Mouse (Mus musculus): ENCODE results near the gene Syce1l. TPM values are rescaled to one million over a fixed set of nuclear protein-coding genes. Genes with fewer than 3 reads are reported as not detected.

Syce1l gene
- polyA plus RNA-seq, 1 experiment from 2014 or later = not detected

DNA sequence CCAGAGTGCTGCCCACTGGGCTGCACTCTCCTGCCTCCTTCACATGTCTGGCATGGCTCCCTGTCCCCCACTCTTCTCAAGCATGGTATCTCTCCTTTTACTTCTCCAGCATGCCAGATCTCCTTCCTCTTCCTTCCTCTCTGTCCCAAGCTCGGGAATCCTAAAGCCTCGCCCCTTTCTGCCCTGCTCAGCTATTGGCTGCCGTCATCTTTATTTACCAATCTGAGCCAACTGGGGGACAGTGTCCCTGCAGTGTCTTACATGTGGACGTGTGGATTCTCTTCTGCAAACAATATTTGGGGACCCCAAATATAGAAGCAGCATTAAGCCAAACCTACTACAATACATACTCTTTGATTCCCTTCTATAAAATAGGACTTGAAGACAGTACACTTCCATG, 10.1 kb downstream of the Syce1l start:
- no peak overlapping the region for H3K9ac ChIP-seq
- no peak overlapping the region for H3K27ac ChIP-seq
- no peaks in the 10 kb centered on the region for H3K4me1 ChIP-seq
- no peaks in the 10 kb centered on the region for H3K36me3 ChIP-seq
- no peaks in the 10 kb centered on the region for H3K9me3 ChIP-seq
- H3K4me3 ChIP-seq = no peak overlapping the region
- 48% methylated on average over 4 of the region's 4 CpGs for WGBS
- no peak overlapping the region for H3K4me2 ChIP-seq
- no peaks in the 10 kb centered on the region for H3K27me3 ChIP-seq
- no peak for ATAC-seq (ENCODE audit: insufficient number of reproducible peaks, insufficient read depth, low FRiP score, low TSS enrichment, low read depth)

DNA sequence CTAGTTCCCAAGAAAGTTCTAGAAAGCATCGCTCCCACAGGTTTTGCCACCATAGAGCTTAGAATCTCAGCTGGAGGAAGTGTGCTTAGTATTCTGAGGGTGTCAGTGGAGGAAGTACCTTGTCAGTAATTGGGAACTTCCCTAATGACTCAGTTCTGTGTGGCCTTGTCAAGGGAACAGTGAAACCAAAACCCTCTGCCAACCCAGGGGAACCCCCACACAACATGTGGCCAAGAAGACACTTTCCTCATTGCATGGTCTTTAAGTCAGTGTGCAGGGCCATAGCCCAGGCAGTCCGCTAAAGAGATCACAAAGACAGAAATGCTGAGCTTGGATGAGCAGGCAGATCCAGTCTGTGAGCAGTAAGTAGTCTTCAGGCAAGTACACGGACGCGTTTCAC, 13.1 kb downstream of the Syce1l start:
- WGBS = 95% methylated on average over 5 of the region's 5 CpGs
- Histone ChIP-seq H3K9me3 (no peaks in the 10 kb centered on the region), H3K27ac (no peak overlapping the region), H3K27me3 (no peaks in the 10 kb centered on the region), H3K36me3 (no peaks in the 10 kb centered on the region), H3K4me1 (no peaks in the 10 kb centered on the region), H3K4me3 (no peak overlapping the region), H3K4me2 (no peak overlapping the region), H3K9ac (no peak overlapping the region)
- ATAC-seq (ENCODE audit: insufficient number of reproducible peaks, insufficient read depth, low FRiP score, low TSS enrichment, low read depth) = no peak

- no peak overlapping the region for H3K4me3 ChIP-seq
- no peaks in the 10 kb centered on the region for H3K27me3 ChIP-seq
- no peak overlapping the region for H3K4me2 ChIP-seq
- H3K9ac ChIP-seq = no peak overlapping the region
- H3K9me3 ChIP-seq = no peaks in the 10 kb centered on the region
- H3K36me3 ChIP-seq = no peaks in the 10 kb centered on the region
- WGBS = 81% methylated on average over 11 of the region's 11 CpGs
- no peak overlapping the region for H3K27ac ChIP-seq
- ATAC-seq (ENCODE audit: insufficient number of reproducible peaks, insufficient read depth, low FRiP score, low TSS enrichment, low read depth) = no peak
- H3K4me1 ChIP-seq = no peaks in the 10 kb centered on the region
Measured at GRCm38 (mm10) chr8:113656681-113657298, 13.8 kb downstream of the Syce1l start.

GRCm38 (mm10) chr8:113660128-113660527, 17.1 kb downstream of the Syce1l start:
- H3K9me3 ChIP-seq = no peaks in the 10 kb centered on the region
- no peak overlapping the region for H3K4me3 ChIP-seq
- H3K27ac ChIP-seq = no peak overlapping the region
- no peaks in the 10 kb centered on the region for H3K27me3 ChIP-seq
- H3K4me1 ChIP-seq = 0 out of 2 replicates have a peak, but pooled peaks cover 4% of the 10 kb centered on the region
- no peaks in the 10 kb centered on the region for H3K36me3 ChIP-seq
- H3K4me2 ChIP-seq = no peak overlapping the region
- no peak for ATAC-seq (ENCODE audit: insufficient number of reproducible peaks, insufficient read depth, low FRiP score, low TSS enrichment, low read depth)
- 80% methylated on average over 1 of the region's 1 CpGs for whole genome bisulfite sequencing
- no peak overlapping the region for H3K9ac ChIP-seq

GRCm38 (mm10) chr8:113664544-113664943, 21.5 kb downstream of the Syce1l start:
- 4% methylated on average over 2 of the region's 2 CpGs for WGBS
- ATAC-seq (ENCODE audit: insufficient number of reproducible peaks, insufficient read depth, low FRiP score, low TSS enrichment, low read depth) = no peak
- no peak overlapping the region for H3K4me3 ChIP-seq

DNA sequence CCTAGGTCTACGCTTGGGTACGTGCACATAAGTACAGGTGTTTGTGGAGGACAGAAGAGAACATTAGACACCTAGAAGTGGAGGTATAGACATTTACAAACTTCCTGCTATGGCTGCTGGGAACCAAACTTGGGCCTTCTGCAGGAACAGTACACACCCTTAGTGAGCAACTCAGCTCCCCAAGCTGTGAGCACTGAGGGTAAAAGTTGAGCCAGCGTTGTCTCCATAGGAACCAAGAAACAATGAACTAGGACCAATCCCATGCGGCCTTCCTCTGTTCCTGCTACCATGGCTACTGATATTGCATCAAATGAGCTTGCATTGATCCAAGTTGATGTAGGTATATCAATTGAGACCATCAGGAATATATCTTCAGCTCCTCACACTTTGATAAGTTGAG, 22.0 kb downstream of the Syce1l start:
- peaks cover 5% of the 10 kb centered on the region; the same call in 1 of the 2 replicates for H3K27me3 ChIP-seq
- H3K36me3 ChIP-seq = no peaks in the 10 kb centered on the region
- ATAC-seq (ENCODE audit: insufficient number of reproducible peaks, insufficient read depth, low FRiP score, low TSS enrichment, low read depth) = no peak
- H3K9me3 ChIP-seq = no peaks in the 10 kb centered on the region
- 69% methylated on average over 4 of the region's 4 CpGs for WGBS
- no peak overlapping the region for H3K9ac ChIP-seq
- H3K4me1 ChIP-seq = peaks cover 18% of the 10 kb centered on the region
- no peak overlapping the region for H3K4me2 ChIP-seq
- no peak overlapping the region for H3K27ac ChIP-seq
- no peak overlapping the region for H3K4me3 ChIP-seq

More at GRCm38 (mm10) chr8:113664544-113664943, 21.5 kb downstream of the Syce1l start:
- peaks cover 5% of the 10 kb centered on the region; the same call in 1 of the 2 replicates for H3K27me3 ChIP-seq
- no peak overlapping the region for H3K9ac ChIP-seq
- H3K4me2 ChIP-seq = no peak overlapping the region
- no peaks in the 10 kb centered on the region for H3K36me3 ChIP-seq
- no peaks in the 10 kb centered on the region for H3K9me3 ChIP-seq
- peaks cover 16% of the 10 kb centered on the region for H3K4me1 ChIP-seq
- H3K27ac ChIP-seq = no peak overlapping the region

- Histone ChIP-seq H3K4me2 (no peak overlapping the region), H3K4me1 (peaks cover 18% of the 10 kb centered on the region), H3K9ac (no peak overlapping the region), H3K27me3 (peaks cover 5% of the 10 kb centered on the region; the same call in 1 of the 2 replicates), H3K4me3 (no peak overlapping the region), H3K9me3 (no peaks in the 10 kb centered on the region), H3K27ac (no peak overlapping the region), H3K36me3 (no peaks in the 10 kb centered on the region)
- WGBS = 55% methylated on average over 8 of the region's 8 CpGs
- no peak for ATAC-seq (ENCODE audit: insufficient number of reproducible peaks, insufficient read depth, low FRiP score, low TSS enrichment, low read depth)
Measured at GRCm38 (mm10) chr8:113665951-113666350, 22.9 kb downstream of the Syce1l start.

DNA sequence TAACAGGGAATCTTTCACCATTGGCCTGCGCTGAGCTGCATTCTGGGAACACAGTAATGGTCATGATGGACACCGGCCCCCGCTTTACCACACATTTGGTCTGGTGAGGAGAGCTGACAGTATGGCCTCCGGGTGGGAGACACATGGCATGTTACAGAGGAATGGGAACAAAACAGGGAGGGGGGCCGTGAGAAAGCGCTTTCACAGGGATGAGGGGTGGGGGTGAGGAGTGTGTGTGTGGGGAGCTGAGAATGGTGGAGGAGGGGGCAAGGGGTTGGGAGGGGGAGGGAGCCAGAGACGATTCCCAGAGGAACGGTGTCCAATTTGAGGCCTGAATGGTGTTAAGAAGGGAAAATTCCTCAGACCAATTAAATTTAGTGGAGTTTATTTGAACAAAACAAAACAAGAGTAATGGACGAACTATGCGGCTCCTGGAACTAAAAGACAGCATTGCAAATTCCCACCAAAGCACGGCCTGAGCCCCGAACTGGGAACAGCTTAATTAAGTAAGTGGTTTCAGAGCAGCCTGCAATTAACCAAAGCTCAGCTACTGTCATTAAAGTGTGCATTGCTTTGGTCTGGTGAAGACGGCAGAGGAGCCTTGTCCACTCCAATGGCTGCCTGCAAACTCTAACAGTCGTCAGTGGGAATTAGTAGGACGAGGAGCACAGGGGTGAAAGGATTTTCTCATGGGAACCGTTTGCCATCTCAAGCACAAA, 23.9 kb downstream of the Syce1l start:
- WGBS = 52% methylated on average over 16 of the region's 16 CpGs
- H3K27ac ChIP-seq = no peak overlapping the region

GRCm38 (mm10) chr8:113669924-113670323, 26.9 kb downstream of the Syce1l start:
- no peak for ATAC-seq (ENCODE audit: insufficient number of reproducible peaks, insufficient read depth, low FRiP score, low TSS enrichment, low read depth)
- H3K36me3 ChIP-seq = no peaks in the 10 kb centered on the region
- H3K4me2 ChIP-seq = no peak overlapping the region
- no peaks in the 10 kb centered on the region for H3K9me3 ChIP-seq
- H3K4me3 ChIP-seq = no peak overlapping the region
- H3K27me3 ChIP-seq = peaks cover 5% of the 10 kb centered on the region; the same call in 1 of the 2 replicates
- H3K27ac ChIP-seq = no peak overlapping the region
- H3K9ac ChIP-seq = no peak overlapping the region
- WGBS = 83% methylated on average over 10 of the region's 10 CpGs
- peaks cover 28% of the 10 kb centered on the region for H3K4me1 ChIP-seq

More for the DNA sequence above, 23.9 kb downstream of the Syce1l start:
- Histone ChIP-seq H3K4me1 (peaks cover 18% of the 10 kb centered on the region), H3K36me3 (no peaks in the 10 kb centered on the region), H3K4me2 (no peak overlapping the region), H3K9me3 (no peaks in the 10 kb centered on the region), H3K9ac (no peak overlapping the region), H3K27me3 (peaks cover 5% of the 10 kb centered on the region; the same call in 1 of the 2 replicates), H3K4me3 (no peak overlapping the region)
- ATAC-seq (ENCODE audit: insufficient number of reproducible peaks, insufficient read depth, low FRiP score, low TSS enrichment, low read depth) = no peak

DNA sequence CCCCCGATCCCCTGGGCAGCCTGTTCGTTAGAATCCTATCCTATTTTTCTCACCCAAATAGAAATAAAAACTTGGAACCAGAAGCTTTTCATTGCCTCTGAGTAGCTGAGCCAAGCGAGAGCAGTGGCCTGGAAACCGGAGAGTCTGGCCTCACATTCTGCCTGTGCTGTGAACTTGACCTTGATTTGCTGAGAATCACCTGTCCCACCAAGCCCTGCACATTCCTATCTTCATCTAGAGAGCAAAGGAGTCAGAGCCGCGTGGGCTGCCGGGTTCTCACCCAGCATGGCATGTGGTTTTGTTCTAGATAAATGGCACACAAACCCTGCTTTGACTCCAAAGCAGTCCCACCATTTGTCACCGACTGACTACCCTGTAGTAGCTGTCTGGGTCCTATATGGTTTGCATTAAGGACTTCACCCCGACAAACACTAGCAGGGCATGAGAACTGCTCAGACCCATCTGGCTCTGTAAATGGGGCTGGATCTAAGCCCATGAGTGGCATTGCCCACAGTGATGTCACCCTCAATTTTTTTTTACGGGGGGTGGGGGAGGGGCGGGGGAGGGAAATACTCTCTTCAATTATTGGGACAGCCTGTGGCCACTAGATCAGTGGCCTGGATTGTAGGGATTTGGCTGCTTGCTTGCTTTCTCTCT, 29.7 kb downstream of the Syce1l start:
- Histone ChIP-seq H3K4me2 (no peak overlapping the region), H3K4me1 (peaks cover 15% of the 10 kb centered on the region), H3K9ac (no peak overlapping the region), H3K4me3 (no peak overlapping the region), H3K27me3 (no peaks in the 10 kb centered on the region), H3K9me3 (0 out of 2 replicates have a peak, but pooled peaks cover 2% of the 10 kb centered on the region), H3K36me3 (no peaks in the 10 kb centered on the region), H3K27ac (no peak overlapping the region)
- WGBS = 59% methylated on average over 11 of the region's 11 CpGs
- no peak for ATAC-seq (ENCODE audit: insufficient number of reproducible peaks, insufficient read depth, low FRiP score, low TSS enrichment, low read depth)

- no peak for ATAC-seq (ENCODE audit: insufficient number of reproducible peaks, insufficient read depth, low FRiP score, low TSS enrichment, low read depth)
- H3K36me3 ChIP-seq = no peaks in the 10 kb centered on the region
- peaks cover 15% of the 10 kb centered on the region for H3K4me1 ChIP-seq
- no peak overlapping the region for H3K9ac ChIP-seq
- H3K4me2 ChIP-seq = no peak overlapping the region
- WGBS = 28% methylated on average over 3 of the region's 3 CpGs
- no peak overlapping the region for H3K27ac ChIP-seq
- H3K4me3 ChIP-seq = no peak overlapping the region
- no peaks in the 10 kb centered on the region for H3K27me3 ChIP-seq
- 0 out of 2 replicates have a peak, but pooled peaks cover 2% of the 10 kb centered on the region for H3K9me3 ChIP-seq
Measured at GRCm38 (mm10) chr8:113673300-113673699, 30.3 kb downstream of the Syce1l start.

Measured in embryonic facial prominence, embryonic 13.5 days (tissue).